Mouse (Mus musculus): Measurements from ENCODE around the gene Trim80.
A peak's percentile ranks its signal among the peaks of the same experiment; 100 is the strongest.

Gene Trim80

GRCm38 (mm10) chr11:115439906-115440595, at the start of gene Trim80:
Gene Trim80, plus strand, starts transcription at chr11:115440545.
- no peak for DNase-seq

GRCm38 (mm10) chr11:115391358-115391757, 49.0 kb upstream of the Trim80 start:
- DNase-seq, result no peak

- no peak for DNase-seq
Observed at GRCm38 (mm10) chr11:115393721-115394325, 46.5 kb upstream of the Trim80 start.

DNA sequence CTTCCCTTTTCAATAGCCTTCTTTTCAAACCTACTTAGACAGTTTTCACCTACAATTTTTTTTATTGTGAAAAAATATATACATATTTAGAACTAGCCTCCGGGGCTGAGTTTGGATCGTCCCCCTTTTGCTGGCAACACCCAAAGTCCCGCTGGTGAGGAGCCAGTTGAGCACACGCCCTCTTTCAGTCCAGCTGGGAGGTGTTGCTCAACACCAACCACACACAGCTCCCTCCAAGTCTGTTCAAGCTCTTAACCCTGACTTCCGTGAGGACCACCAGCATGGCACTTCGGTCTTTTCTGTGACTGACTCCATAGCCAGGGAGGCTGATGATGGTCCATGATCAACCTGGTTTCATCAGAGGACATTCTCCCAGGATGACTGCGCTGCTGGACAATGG, 42.3 kb upstream of the Trim80 start:
- peak; percentile 54 to 66 for DNase-seq

DNA sequence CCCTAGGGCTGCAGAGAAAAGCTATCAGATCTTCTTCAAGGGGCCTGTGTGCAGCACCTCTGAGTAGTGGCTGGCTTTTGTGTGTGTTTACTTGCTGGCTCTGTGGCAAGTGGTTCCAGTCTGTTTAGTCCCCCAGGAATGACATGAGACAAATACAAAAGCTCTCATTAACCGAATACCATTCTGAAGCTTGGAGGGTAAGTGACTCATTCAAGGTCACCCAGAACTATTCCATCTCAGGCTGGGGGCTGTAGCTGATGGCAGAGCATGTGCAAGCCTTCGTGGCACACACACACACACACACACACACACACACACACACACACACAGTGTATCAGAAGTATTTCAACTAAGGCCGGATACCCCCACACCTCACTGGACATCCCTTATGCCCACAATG, 40.2 kb upstream of the Trim80 start:
- DNase-seq, result no peak

DNA sequence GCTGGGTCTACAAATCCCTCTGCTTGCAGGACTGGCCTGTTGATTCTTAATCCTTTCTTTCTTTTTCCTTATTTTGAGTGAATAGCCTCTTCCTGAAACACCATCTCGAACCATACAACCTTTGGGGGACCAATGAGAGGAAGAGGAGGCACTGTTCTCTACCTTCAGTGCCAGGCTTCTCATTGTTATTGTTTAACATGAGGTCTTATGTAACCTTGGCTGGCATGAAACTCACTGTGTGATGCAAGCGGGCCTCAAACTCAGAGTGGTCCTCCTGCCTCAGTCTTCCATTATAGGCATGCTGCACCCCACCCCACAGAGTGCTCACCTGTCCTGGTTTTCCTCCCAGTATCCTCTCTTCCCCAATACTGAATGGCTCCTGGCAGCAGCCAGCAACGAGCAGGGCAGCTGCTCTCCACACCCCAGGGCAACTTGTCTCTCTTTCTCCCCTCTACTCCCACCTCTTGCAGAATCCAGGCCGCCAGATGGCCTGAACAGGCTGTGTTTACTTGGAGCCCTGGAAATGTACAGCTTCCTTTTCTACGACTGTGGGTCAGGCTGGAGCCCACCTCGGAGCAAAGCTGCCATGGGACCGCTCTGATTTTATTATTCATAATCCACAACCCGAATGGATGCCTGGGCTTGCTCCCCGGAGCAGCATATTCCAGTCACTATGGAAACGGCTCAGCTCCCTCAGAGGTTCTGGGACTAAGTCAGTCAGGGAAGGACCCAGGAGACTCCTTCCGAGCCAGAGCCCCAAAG, 39.5 kb upstream of the Trim80 start:
- no peak for DNase-seq

GRCm38 (mm10) chr11:115403338-115404124, 36.8 kb upstream of the Trim80 start, which contains the start of gene Mrpl58:
Gene Mrpl58, plus strand, starts transcription at chr11:115403752.
- peak; percentile 90 to 91 for DNase-seq

- DNase-seq, result peak in 1 of 2 experiments; percentile 18
Observed at GRCm38 (mm10) chr11:115405723-115406122, 34.6 kb upstream of the Trim80 start.

- peak in 1 of 2 experiments; percentile 24 for DNase-seq
Observed at GRCm38 (mm10) chr11:115406858-115407401, 33.4 kb upstream of the Trim80 start.

DNA sequence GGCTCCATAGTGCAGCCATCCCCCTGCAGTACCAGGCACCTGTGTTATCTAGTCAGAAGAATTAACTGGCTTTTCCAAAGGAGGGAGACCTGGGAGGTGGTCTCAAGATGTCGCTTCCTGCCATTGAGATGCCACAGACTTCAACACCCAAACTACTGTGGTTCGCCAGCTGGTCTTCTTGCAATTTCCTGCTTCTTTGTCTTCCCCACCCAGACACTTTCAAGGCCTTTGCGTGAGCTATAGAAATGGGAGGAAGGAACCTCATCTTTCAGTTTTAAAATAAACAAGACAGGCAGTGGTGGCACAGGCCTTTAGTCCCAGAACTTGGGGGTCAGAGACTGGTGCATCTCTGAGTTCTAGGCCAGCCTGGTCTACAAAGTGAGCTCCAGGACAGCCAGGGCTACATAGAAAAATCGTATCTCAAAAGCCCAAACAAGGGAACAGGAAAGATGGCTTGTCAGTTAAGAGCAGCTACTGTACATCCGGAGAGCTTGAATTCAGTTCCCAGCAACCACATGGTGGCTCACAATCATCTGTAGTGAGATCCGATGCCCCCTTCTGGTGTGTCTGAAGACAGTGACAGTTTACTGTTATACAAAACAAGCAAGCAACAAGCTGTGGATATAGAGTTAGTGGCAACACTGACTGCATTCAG, 32.0 kb upstream of the Trim80 start:
- DNase-seq, result peak in 1 of 2 experiments; percentile 34

DNA sequence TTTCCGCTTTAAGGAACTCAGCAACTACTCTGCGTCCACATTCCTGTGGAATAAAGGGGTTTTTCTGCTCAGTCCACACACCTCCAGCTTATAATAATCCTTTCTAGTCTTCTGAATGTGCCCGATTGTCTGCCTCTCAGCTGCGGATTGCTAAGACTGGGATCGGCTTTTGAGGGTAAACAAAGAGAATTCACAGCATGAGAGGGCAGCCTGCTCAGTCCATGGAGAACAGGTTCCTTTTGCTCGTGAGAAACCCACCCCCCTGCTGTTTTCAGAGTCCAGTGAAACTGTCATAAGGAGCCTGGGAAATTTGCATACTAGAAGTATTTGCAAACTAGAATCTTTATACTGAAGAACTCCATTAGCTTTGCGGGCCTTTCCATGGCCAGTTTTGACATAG, 30.8 kb upstream of the Trim80 start:
- DNase-seq, result no peak

GRCm38 (mm10) chr11:115419531-115420237, 20.7 kb upstream of the Trim80 start, which contains the start of the genes Atp5h and Kctd2:
Gene Atp5h, minus strand, starts transcription at chr11:115419962.
Gene Kctd2, plus strand, starts transcription at chr11:115420128.
- peak; percentile 96 to 98 for DNase-seq

DNA sequence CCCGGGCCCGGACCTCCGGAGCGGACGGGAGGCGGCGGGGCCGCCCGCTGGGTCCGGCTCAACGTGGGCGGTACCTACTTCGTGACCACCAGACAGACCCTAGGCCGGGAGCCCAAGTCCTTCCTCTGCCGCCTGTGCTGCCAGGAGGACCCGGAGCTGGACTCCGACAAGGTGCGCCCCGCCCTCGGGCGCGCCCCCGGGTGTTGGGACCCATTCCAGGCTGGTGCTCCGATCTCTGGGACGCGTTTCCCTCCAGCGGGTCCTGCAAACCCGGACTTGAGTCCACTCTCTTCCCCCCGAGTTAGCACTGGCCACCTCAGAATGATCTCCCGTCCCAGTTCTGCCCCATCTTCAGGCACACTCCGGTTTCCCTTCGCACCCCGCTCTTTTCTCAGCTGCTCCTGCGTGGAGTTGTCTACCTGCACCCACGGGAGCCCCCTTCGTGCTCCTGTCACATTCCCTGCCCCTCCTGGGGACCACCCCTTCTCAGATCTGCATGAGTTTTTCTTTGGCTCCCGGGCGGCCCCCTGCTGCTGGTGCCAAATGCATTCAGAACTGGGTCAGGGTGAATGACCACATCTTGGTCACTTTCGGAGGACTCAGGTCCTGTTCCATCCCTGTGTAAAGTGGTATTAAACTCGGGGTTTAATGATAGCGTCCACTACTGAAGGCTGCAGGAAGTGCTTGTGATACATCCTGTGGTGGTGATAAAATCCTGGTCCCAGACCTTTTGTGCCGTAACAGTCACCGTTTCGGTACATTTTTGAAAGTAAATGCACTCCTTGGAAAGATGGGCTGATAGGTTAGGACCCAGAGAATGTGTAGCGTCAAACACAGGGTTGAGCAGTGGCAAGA, 19.8 kb upstream of the Trim80 start:
- DNase-seq, result peak; percentile 73 to 82

DNA sequence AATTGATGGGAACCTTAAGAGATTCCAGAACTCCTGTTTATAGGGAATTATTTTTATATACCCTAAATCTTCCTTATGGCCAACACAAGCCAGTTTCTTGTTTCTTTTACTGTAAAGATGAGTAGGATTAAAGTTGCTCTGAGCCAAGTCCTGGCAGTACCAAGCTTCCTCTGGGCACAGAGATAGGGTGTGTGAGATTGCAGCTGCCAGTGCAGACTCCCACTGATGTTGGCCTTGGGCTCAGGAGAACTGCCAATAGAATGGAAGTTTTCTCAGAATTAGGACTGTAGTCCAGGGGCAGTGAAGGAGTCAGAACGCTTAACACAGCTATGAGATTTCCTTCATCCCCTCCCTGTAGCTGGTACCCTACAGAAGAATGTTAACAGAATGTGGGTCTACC, 19.0 kb upstream of the Trim80 start:
- DNase-seq, result no peak

DNA sequence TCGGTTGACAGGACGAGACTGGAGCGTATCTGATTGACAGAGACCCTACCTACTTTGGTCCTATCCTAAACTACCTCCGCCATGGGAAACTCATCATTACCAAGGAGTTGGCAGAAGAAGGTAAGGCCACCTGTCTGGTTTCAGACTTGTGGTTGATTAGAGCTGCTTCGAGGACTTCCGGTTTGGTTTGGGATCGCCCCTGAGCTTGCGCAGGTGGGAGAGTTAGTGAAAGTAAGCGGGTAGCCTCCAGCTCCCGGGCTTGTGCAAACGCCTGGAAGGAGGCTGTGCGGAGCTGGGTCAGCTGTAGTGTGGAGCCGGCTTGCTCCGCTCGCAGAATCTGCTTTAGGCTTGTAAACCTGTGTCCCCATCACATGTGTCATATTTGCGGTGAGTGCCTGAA, 18.4 kb upstream of the Trim80 start:
- no peak for DNase-seq

DNA sequence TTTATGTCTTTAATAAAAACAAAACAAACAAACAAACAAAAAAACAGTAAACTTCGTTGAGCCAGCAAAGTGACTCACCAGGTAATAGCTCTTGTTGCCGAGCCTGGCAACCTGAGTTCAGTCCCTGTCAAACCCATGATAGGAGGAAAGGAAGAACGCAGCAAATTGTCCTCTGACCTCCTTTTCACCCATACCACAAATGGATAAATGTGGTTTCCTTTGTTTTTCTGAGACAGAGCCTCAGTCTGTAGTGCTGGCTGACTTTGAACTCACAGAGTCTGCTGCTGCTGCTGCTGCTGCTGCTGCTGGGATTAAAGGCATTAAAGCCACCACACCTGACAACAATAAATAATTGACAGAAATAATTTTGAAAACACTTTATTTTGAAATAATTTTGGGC, 17.3 kb upstream of the Trim80 start:
- no peak for DNase-seq

DNA sequence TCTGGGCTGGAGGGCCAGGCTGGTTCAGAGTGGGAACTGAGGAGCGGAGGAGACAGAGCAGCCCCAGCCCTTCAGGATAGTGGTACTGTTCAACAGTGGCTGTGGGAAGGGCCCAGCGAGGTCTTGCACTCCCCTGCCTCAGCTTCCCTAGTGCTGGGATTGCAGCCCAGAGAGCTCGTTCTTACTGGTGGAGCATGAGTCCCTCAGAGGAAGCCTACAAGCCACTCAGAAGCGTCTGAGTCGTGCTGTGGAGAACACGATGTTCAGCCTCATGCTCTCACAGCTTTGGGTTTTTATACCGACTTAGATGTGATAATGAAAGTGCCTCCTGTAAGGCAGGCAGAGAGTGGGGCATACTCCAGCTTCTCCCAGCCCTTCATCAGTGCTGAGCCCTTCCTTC, 15.7 kb upstream of the Trim80 start:
- DNase-seq, result no peak

- DNase-seq, result no peak
Observed at GRCm38 (mm10) chr11:115425671-115426070, 14.7 kb upstream of the Trim80 start.

- peak; percentile 74 to 81 for DNase-seq
Observed at GRCm38 (mm10) chr11:115427482-115428331, 12.6 kb upstream of the Trim80 start.
